Mouse (Mus musculus): ENCODE data around the gene Gm2888.
"Not testable (repeated sequence)": the region's sequence is repeated elsewhere in the genome, so short reads cannot be mapped to it uniquely, and the experiment has no call there.

Gene Gm2888

DNA sequence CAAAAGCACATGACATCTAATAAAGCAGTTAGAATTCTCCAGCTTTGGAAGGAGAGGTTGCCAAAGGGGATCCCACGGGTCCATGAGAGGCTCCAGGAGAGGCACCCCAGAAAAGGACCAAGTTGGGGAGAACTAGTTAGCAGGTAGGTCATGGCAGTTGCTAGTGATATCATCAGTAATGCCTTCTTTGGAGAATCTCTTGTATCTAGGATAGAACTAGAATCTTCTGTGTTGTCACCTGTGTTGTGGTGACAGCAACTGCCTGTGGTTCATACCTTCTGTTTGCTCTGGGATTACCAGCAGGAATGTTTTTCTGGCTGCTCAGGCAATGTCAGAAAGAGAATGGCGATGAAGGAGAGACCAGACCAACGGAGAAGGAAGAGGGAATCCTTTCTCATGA is at the start of gene Gm2888:
Gm2888 (plus strand) TSS at position 301 of the 400 bp plus-strand sequence.
- not testable (repeated sequence) for DNase-seq (ENCODE audit: low read depth)

DNA sequence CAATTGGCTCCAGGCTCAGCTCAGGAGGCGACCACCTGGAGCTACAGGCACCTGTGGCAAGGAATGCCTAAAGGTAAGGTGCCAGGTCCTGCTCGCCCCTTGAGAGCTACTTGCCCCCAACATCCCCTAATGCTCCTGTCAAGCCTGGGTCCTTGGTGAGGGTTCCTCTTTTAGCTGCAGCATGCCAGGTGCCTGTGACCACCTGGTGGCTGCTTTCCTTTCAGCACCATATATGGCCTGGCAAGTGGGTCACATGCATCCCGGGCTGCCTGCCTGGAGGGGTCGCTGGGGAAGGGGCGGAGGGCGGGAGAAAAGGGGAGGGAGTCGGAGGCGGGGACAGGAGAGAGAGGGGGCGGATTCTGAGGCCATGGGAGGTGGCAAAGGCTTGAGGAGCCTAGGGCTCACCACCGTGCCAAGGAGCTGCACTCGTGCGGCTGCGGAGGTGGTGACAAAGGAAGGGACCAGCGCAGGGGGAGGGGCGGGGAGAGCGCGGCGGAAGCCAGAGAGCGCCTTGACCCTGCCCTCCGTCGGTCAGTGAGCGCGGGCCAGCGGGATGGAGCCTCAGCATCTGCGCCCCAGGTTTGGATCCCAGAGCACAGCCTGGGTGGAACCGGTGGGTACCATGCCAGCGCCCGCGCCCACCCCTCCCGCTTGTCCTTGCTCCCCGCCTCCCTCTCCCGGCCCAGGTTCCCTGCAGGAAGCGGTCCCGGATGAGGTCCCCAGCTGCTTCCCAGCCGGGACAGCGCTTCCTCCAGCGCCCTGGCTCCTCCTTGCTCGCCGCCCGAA is 19.1 kb downstream of the Gm2888 start, which contains the start of gene Gm2897:
Gm2897 (plus strand) TSS at position 559 of the 786 bp plus-strand sequence.
- not testable (repeated sequence) for DNase-seq (ENCODE audit: low read depth)

DNA sequence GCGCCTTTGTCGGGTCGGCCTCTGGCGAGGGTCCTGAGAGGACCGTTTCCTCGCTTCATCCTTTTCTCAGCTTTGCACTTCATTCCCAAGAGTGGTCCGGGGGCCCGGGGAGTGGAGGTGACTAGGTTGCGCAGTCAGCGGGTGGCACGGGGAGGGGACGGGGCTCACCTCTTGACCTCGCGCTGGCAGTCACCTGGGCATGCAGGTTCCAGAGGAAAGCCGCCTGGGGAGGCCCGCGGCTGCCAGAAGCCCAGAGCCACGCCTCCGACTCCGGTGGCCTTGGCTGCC is 19.7 kb downstream of the Gm2888 start:
- DNase-seq (ENCODE audit: low read depth): not testable (repeated sequence)

DNA sequence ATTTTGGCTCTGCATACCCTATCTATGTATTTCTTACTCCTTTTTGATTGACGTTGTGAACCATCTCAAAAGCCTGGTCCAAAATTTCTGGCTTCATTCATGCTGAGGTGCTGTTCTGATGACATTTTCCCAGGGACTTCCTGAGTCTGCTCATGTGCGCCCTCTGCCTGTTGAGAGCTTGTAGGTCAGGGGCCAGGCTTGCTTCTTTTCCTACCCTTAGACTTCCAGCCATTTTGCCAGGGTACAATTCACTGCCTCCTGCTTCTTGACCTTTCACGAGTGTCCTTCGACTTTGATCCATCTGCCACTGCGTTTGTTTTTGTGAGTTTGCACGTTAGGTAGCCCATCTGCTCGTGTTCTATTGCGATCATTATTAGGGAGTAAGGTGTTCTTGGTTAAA is 20.3 kb downstream of the Gm2888 start:
- not testable (repeated sequence) for DNase-seq (ENCODE audit: low read depth)
